In genomic region chr5:32930761-32931160, GRCm38 (mm10) we compare ENCODE assay signal across 11 mouse cellular contexts.
DNase-seq lines count a peak whose midpoint lies in the region; ATAC-seq and TF ChIP-seq lines count a peak whose summit lies in the region.
"Had no signal": no experiment of that assay in that cellular context is flagged by ENCODE, and none has a peak within 500 bp of the region (broad histone marks: within the 10 kb centered on the region; RNA-seq: fewer than 3 reads in every experiment).

No protein-coding gene starts in this region.

- no peaks in the 10 kb centered on the region for H3K9me3 ChIP-seq in hindbrain, postnatal 0 days (ENCODE audit: low read length)
- H3K9me3 ChIP-seq: lung, embryonic 15.5 days had no signal

- no peak overlapping the region for H3K4me2 ChIP-seq in hindbrain, postnatal 0 days (ENCODE audit: low read depth, low read length)
- H3K4me2 ChIP-seq: lung, embryonic 15.5 days had no signal

- no peak for ATAC-seq in hindbrain, postnatal 0 days
- ATAC-seq: forebrain, embryonic 14.5 days had no signal

- TF ChIP-seq CTCF in bone marrow macrophage, adult 2 months (IDR thresholded peaks at IDR 0.05; ENCODE audit: low read depth, low read length), result no peak
- TF ChIP-seq CTCF in hindbrain, postnatal 0 days (IDR thresholded peaks at IDR 0.05; ENCODE audit: low read depth), result no peak

- 81% methylated on average over 2 of the region's 2 CpGs for WGBS in hindbrain, postnatal 0 days

- H3K4me3 ChIP-seq in bone marrow macrophage, adult 2 months (ENCODE audit: insufficient read depth, low read length), result no peak overlapping the region
- no peak overlapping the region for H3K4me3 ChIP-seq in hindbrain, postnatal 0 days (ENCODE audit: low read length)
- H3K4me3 ChIP-seq: lung, embryonic 15.5 days had no signal

- intact Hi-C loops in gastrocnemius, postnatal 14 days (cut with DNase I; ENCODE audit: low total_unique reads), result no loop called here

- DNase-seq in gastrocnemius, adult 18-20 months (ENCODE audit: low spot score), result peak; percentile 14
- no peak for DNase-seq in gastrocnemius, adult 8-10 months (ENCODE audit: low spot score in 2 of 2)
- peak; percentile 67 to 74 for DNase-seq in right cerebral cortex, adult 2 months (ENCODE audit: low spot score in 2 of 2)
- DNase-seq in right cerebral cortex, postnatal 10 days (ENCODE audit: low spot score in 2 of 2), result no peak
- DNase-seq in right cerebral cortex, postnatal 36 days (ENCODE audit: low spot score in 2 of 2), result peak; percentile 54 to 70
- DNase-seq in gastrocnemius, postnatal 14 days, result no peak
- no peak for DNase-seq in hindbrain, postnatal 0 days (ENCODE audit: low spot score)
- DNase-seq: kidney, adult 11 months had no signal

- peaks cover 38% of the 10 kb centered on the region for H3K4me1 ChIP-seq in bone marrow macrophage, adult 2 months (ENCODE audit: control insufficient read depth, insufficient read depth, low read length)
- H3K4me1 ChIP-seq in hindbrain, postnatal 0 days (ENCODE audit: insufficient read depth, low read length), result no peaks in the 10 kb centered on the region
- H3K4me1 ChIP-seq: lung, embryonic 15.5 days had no signal

- H3K9ac ChIP-seq in hindbrain, postnatal 0 days (replicated peaks; ENCODE audit: low read length), result no peak overlapping the region
- H3K9ac ChIP-seq: lung, embryonic 15.5 days had no signal

- no peaks in the 10 kb centered on the region for H3K27me3 ChIP-seq in hindbrain, postnatal 0 days (ENCODE audit: insufficient read depth, low read length)
- H3K27me3 ChIP-seq: lung, embryonic 15.5 days had no signal

- peak overlapping the region; percentile 70 for H3K27ac ChIP-seq in bone marrow macrophage, adult 2 months (ENCODE audit: insufficient read depth, low read depth, low read length)
- no peak overlapping the region for H3K27ac ChIP-seq in hindbrain, postnatal 0 days
- H3K27ac ChIP-seq: lung, embryonic 15.5 days had no signal

- TF ChIP-seq POLR2A in bone marrow macrophage, adult 2 months (IDR thresholded peaks at IDR 0.05; ENCODE audit: borderline replicate concordance, low read depth, low read length), result no peak

- H3K36me3 ChIP-seq in hindbrain, postnatal 0 days (ENCODE audit: insufficient read depth, low read length), result peaks cover 50% of the 10 kb centered on the region

Comparison
In these comparisons a context has a peak if more than half of its experiments do, and no peak if none do; other contexts are left out.
1. DNase-seq: peak in gastrocnemius, adult 18-20 months (single experiment), right cerebral cortex, adult 2 months (2 of 2) and right cerebral cortex, postnatal 36 days (2 of 2); none in gastrocnemius, adult 8-10 months (0 of 2), right cerebral cortex, postnatal 10 days (0 of 2), gastrocnemius, postnatal 14 days (single experiment) and hindbrain, postnatal 0 days (single experiment).